Mouse (Mus musculus): Measurements from ENCODE around the gene Ctcfl. TPM values are rescaled to one million over a fixed set of nuclear protein-coding genes. Genes with fewer than 3 reads are reported as not detected.
"Not testable (repeated sequence)": the region's sequence is repeated elsewhere in the genome, so short reads cannot be mapped to it uniquely, and the experiment has no call there.

The Ctcfl gene
- total RNA-seq, 2 experiments from 2014 or later: 0.14 to 0.18 TPM

- intact Hi-C loops (cut with DNase I): no loop called here
- no peak for DNase-seq (ENCODE audit: low spot score)
These were observed 27.4 kb upstream of the Ctcfl start for GRCm38 (mm10) chr2:173146728-173147127.

DNA sequence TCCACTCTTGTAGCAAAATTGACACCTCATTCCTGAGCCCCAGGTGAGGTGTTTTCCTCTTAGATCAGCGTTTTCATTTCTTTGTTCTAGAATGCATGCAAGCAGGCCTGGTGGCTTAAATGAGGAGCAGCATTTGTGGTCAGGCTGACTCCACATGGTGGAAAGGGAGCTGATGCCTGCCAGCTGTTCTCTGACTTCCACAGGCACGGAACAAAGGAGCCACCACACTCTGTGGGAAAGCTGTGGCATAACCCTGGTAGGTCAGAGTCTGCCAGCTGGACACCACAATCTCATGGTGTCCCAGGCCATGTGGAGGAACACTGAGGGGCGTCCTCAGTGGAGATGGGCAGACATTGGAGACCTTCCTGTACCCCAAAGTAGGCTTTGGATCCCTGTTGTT is 26.5 kb upstream of the Ctcfl start:
- no peak for DNase-seq (ENCODE audit: low spot score)
- intact Hi-C loops (cut with DNase I): no loop called here

GRCm38 (mm10) chr2:173143611-173144010 is 24.3 kb upstream of the Ctcfl start:
- intact Hi-C loops (cut with DNase I): no loop called here
- DNase-seq (ENCODE audit: low spot score): no peak

GRCm38 (mm10) chr2:173138323-173139239 is 19.3 kb upstream of the Ctcfl start:
- DNase-seq (ENCODE audit: low spot score): no peak
- intact Hi-C loops (cut with DNase I): no loop called here

DNA sequence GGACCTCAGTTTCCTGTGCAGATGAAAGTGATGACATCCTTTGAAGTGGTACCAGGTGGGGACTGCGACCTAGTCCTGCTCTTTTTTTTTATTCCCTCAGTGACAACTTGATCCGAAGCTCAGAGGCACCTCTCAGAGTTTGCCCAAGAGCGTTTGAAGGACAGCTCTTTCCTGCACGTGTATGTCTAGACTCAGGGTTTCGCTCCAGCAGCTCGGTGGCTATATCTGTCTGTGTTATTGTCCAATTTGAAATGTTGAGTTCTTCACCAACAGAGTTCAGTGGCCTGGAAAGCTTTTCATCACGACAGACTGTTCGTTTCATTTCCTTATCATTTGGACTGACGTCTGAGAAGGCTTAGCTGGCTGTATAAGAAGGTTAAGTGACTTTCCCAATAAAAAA is 15.4 kb upstream of the Ctcfl start:
- no peak for DNase-seq (ENCODE audit: low spot score)
- intact Hi-C loops (cut with DNase I): no loop called here

GRCm38 (mm10) chr2:173132794-173133300 is 13.5 kb upstream of the Ctcfl start:
- intact Hi-C loops (cut with DNase I): no loop called here
- DNase-seq (ENCODE audit: low spot score): no peak

GRCm38 (mm10) chr2:173132262-173132661 is 12.9 kb upstream of the Ctcfl start:
- intact Hi-C loops (cut with DNase I): no loop called here
- no peak for DNase-seq (ENCODE audit: low spot score)

GRCm38 (mm10) chr2:173129111-173129510 is 9.8 kb upstream of the Ctcfl start:
- no peak for DNase-seq (ENCODE audit: low spot score)
- intact Hi-C loops (cut with DNase I): no loop called here

GRCm38 (mm10) chr2:173126386-173126785 is 7.1 kb upstream of the Ctcfl start:
- intact Hi-C loops (cut with DNase I): no loop called here
- no peak for DNase-seq (ENCODE audit: low spot score)

DNA sequence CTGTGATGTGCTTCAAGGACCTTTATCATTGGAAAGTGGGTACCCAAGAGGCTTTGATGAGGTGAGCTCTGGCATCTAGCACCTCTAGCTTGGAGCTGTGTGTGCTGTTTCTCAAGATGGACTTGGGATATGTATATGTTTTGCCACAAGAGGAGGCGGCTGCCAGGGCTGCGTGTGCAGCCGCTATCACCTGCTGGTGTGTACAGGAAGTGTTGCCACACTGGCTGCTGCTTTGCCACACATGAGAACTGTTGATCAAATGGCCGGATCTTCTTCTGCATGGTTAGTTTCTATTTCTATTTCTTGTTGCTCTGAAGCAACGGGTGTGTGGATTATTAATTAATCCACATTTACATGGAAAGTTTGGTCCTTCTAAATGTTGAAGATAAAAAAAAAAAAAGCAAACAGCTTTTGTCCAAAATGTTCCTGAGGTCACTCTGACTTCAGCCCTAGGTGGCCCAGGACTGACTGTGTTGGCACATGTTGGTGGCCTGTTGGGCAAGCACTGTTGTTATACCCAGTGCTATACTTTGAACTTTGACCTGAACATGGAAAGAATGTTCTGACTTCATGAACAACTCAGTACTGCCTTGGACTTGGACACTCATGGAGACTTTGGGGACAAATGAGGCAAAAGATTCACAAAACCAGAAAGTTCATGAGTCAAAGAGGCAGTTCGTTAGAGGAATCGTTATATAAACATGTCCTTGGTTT is 4.9 kb upstream of the Ctcfl start:
- intact Hi-C loops (cut with DNase I): no loop called here
- no peak for DNase-seq (ENCODE audit: low spot score)

- intact Hi-C loops (cut with DNase I); DNase-seq (ENCODE audit: low spot score): not testable (repeated sequence)
These were observed 792 bp upstream of the Ctcfl start for GRCm38 (mm10) chr2:173120117-173120516.

- DNase-seq (ENCODE audit: low spot score); intact Hi-C loops (cut with DNase I): not testable (repeated sequence)
These were observed 5.5 kb downstream of the Ctcfl start for GRCm38 (mm10) chr2:173113796-173114195.

DNA sequence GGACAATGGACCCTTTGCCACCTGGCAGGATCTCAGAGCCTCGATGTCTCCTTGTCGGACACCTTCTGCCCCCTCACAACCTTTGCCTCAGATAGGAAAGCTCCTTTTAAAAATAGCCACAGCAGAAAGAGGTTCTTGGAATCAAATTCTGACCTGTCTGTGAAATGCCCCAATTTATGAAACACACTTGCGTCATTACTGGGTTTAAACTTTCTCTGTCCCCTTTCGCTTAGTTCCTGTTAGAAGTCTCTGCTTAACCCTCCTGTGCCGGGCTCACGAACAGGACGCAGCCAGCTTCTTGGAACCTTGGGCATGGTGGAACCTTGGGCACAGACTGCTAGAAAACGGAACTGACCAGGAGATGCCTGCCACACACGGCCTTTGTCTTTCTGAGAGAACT is 8.8 kb downstream of the Ctcfl start:
- no peak for DNase-seq (ENCODE audit: low spot score)
- intact Hi-C loops (cut with DNase I): no loop called here

DNA sequence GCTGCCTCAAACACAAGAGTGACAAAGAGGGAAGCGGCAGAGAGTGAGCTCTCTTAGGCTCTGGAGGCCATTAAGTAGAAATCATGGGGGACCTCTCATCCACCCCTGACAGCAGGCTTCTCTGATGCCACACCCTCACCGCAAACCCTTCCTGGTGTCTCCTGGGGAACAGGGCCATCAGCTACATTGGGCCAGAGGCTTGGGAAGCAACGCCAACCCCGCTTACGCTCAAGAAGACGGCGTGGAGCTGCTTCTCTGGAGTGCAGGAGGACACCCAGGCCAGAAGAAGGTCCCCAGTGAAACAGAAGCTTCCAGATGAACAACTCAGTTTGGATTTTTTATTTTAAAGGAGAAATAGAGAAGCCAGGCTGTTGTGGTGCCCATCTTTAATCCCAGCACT is 9.8 kb downstream of the Ctcfl start:
- no peak for DNase-seq (ENCODE audit: low spot score)
- intact Hi-C loops (cut with DNase I): loop anchor here (5.0 kb wide), 1 partner anchor 438 kb away; no protein-coding TSS in a partner anchor

DNA sequence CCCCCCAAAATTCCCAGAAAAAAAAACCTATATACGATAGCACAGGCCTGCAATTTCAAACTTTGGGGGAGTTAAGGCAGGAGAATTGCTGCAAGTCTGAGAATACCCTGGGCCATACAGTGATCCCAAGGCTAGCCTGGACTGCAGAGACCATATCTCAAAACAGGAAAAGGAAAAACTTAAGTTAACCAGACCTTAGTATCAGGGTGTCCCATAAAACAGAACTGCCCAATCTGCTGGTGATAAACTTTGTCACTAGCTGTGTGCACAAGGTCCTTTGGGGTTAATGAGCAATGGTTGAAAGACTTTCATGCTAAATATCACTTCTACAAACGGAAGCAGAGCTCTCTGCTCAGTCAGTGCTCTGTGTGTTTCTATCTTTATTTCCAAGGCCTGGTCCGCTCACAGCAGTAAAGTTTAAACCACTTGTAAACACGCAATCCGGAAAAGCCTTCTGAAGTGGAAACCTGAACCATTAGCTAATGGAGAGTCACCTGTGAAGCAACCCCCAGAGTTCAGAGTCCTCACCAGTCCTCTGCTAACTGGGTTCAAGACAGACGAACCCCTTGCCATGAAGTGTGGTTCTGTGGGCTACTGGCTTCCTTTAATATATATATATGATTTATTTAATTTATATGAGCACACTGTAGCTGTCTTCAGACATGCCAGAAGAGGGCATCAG is 10.7 kb downstream of the Ctcfl start:
- intact Hi-C loops (cut with DNase I): loop anchor here (5.0 kb wide), 1 partner anchor 439 kb away; no protein-coding TSS in a partner anchor
- DNase-seq (ENCODE audit: low spot score): no peak

DNA sequence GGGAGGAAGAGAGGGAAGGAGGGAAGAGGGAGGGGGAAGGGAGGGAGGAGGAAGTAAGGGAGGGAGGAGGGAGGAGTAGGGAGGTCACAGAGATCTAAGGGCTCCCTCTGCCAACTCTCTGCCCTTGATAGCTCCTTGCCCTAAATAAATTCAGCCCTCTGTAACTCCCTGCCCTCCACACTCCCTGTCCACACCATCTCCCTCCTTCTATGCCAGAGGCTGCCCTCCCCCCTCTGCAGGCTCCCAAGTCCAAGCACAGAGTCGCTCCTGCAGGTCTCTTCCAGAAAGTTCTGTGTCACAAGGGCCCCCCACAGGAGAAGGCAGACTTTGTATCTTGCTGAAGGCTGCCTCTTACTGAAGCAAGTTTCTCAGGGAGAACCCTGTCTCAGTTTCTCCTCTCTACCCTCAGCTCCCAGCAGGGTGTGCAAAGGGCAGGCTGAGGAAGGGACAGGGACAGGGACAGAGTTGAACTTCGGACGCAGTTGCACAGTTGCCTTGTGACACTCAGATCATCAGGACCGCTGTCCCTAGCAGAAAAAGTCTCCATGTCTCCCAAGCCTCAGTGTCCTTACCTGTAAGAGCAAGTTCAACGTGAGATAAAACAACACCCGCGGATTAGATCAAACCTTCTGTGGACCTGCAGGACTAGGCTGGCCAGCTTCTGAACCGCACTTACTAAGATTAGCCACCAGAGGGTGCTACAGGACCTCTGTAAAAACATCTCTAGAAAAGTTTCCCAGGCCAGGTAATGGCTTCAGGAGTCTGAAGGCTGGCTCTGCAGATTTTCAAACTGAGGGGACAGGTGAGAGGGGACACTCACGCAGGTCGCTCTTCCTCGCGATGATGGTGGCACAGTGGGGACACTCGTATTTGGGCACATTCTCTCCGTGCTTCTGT is 12.2 kb downstream of the Ctcfl start:
- peak; percentile 18 for DNase-seq (ENCODE audit: low spot score)
- intact Hi-C loops (cut with DNase I): loop anchor here (1.0 to 5.0 kb wide), 3 partner anchors 77 to 455 kb away; no protein-coding TSS in a partner anchor

GRCm38 (mm10) chr2:173106409-173106808 is 12.9 kb downstream of the Ctcfl start:
- intact Hi-C loops (cut with DNase I): loop anchor here (5.0 kb wide), 1 partner anchor 441 kb away; no protein-coding TSS in a partner anchor
- no peak for DNase-seq (ENCODE audit: low spot score)

- DNase-seq (ENCODE audit: low spot score); intact Hi-C loops (cut with DNase I): not testable (repeated sequence)
These were observed 22.0 kb downstream of the Ctcfl start for GRCm38 (mm10) chr2:173097337-173097736.

- intact Hi-C loops (cut with DNase I): loop anchor here (2.0 to 10.0 kb wide), 4 partner anchors 65 to 612 kb away; partner anchors contain the start of gene Rbm38
- peak; percentile 35 for DNase-seq (ENCODE audit: low spot score)
These were observed 29.9 kb downstream of the Ctcfl start for GRCm38 (mm10) chr2:173089437-173089836.
